Mouse (Mus musculus): ENCODE data around the gene Ncoa3.

DNA sequence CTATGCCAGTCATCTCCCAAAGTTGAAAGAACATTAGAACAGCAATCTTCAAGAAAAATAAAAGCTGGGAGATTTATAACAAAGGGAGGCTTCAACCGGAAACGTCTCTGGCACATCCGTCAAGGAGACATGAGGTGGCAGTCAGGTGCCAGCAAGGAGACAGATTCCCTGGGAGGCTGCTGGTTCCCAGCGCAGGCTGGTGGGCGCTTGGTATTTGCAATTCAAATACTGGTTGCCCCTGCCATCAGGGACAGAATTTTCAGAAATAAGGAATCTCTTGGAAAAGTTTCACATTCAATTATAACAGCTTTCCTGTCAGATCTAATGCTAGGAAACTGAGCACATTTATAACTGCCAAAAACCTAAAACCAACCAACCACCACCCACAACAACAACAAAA, 115.5 kb downstream of the Ncoa3 start:
- TF ChIP-seq ZNF384 (IDR thresholded peaks at IDR 0.05; ENCODE audit: low read depth, low read length) (no peak), MAFK (IDR thresholded peaks at IDR 0.05; ENCODE audit: insufficient read depth, low read depth, low read length) (no peak), CHD2 (IDR thresholded peaks at IDR 0.05; ENCODE audit: low read depth, low read length) (no peak), ZC3H11A (IDR thresholded peaks at IDR 0.05; ENCODE audit: borderline replicate concordance, low read depth, low read length) (no peak)

Measured in ES-E14 (cell line).